Mouse (Mus musculus): ENCODE data around the gene Scnn1b.

Gene Scnn1b

DNA sequence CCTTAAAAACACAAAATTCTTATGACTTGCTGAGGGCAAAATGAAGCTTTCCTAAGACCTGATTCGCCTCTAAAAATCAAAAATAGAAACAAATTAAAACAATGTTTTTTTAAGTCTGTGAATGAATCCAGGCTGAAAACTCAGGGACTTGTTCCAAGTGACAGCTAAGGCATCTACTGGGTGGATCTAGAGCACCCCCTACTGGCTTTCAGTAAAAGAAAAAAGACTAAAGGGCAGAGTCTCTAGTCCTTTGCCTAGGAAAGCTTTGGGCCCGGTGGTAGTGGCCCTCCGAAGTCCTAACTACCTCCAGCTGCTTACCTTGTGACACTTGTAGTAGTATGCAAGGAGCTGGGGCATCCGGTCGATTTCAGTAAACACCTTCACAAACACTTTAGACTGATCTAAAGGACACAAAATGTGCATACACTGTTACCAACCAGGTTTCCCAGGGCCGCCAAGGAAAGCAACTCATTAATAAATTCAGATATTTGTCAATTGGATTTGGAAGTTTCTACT is 99.1 kb downstream of the Scnn1b start:
- DNase-seq (ENCODE audit: low spot score in 2 of 2) = peak; percentile 44 to 70

DNA sequence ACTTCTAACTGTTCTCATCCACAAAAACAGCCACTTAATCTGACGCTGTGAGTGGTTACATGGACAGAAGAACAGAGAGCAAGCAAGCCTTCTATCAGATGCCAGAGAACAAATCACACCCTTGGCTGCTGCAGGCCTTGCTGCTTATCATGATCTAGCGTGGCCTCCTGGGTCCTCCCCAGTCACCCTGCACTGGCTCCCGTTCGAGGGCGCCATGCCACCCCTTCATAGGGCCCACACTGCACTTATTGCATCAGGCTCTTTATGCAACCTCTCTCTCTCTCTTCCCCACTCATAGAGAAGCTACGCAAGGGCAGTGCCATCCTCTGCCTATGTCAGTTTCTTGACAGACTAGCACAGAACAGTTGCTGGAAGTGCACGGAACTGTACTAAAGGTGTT is 101.3 kb downstream of the Scnn1b start:
- DNase-seq (ENCODE audit: low spot score in 2 of 2) = no peak
